Mouse (Mus musculus) intestine, embryonic 14.5 days (tissue): ENCODE results near the gene Mtap. TPM values are rescaled to one million over a fixed set of nuclear protein-coding genes. Genes with fewer than 3 reads are reported as not detected.

Source experiments
- ATAC-seq: fragments of 200-750 bp; cut with Nextera tagmentation; replicated peaks from 2 replicates; pipeline ENCODE4 v1.8.0; 2017; ENCODE audit warnings: low read depth, moderate number of reproducible peaks, moderate TSS enrichment, moderate library complexity; ENCODE audit not compliant: low FRiP score, low TSS enrichment
- DNase-seq: peaks from one replicate; pipeline ENCODE4 v3.0.0-alpha.2; 2018; ENCODE audit warnings: low spot score
- H3K27ac ChIP-seq: fragments of 300-500 bp; sonication (generic); 2 replicates; pipeline ENCODE4 v1.5.1; 2014; ENCODE audit warnings: low read depth, mild to moderate bottlenecking, control low read depth
- H3K27me3 ChIP-seq: fragments of 300-500 bp; sonication (generic); replicated peaks from 2 replicates; pipeline ENCODE4 v1.6.1; 2014; ENCODE audit warnings: low read length, control low read depth; ENCODE audit not compliant: control insufficient read depth, insufficient read depth
- H3K36me3 ChIP-seq: fragments of 300-500 bp; sonication (generic); 2 replicates; pipeline ENCODE4 v1.6.1; 2014; ENCODE audit warnings: low read length, control low read depth; ENCODE audit not compliant: control insufficient read depth, insufficient read depth
- H3K4me1 ChIP-seq: fragments of 300-500 bp; sonication (generic); replicated peaks from 2 replicates; pipeline ENCODE4 v1.6.1; 2014; ENCODE audit warnings: low read length, control low read depth, mixed read lengths; ENCODE audit not compliant: control insufficient read depth, insufficient read depth
- H3K4me2 ChIP-seq: fragments of 300-500 bp; sonication (generic); 2 replicates; pipeline ENCODE4 v1.6.1; 2014; ENCODE audit warnings: low read length
- H3K4me3 ChIP-seq: fragments of 300-500 bp; sonication (generic); 2 replicates; pipeline ENCODE4 v1.5.1; 2014; ENCODE audit warnings: low read depth, low read length, control low read depth, mixed read lengths
- H3K9ac ChIP-seq: fragments of 300-500 bp; sonication (generic); 2 replicates; pipeline ENCODE4 v1.6.1; 2014; ENCODE audit warnings: mild to moderate bottlenecking, low read length
- H3K9me3 ChIP-seq: fragments of 300-500 bp; sonication (generic); 2 replicates; pipeline ENCODE4 v1.6.1; 2016; ENCODE audit warnings: low read length, control low read depth; ENCODE audit not compliant: control insufficient read depth
- WGBS: fragments of 180-500 bp; shearing (Covaris S2); extraction: QIAGEN DNeasy Blood & Tissue Kit; methylation state at CpG from one replicate; pipeline ENCODE4 v1.1.7; 2014; 5-methylcytosine and 5-hydroxymethylcytosine counted together
- polyA plus RNA-seq: library from polyadenylated mRNA; unstranded; fragments of >200 nt; fragmentation: Nextera tagmentation; extraction: Ambion mirVana; gene quantifications from 2 replicates; pipeline ENCODE4 v1.2.1, GENCODE M21; 2014

Gene Mtap
- polyA plus RNA-seq, 1 experiment from 2014 or later: 69.7 TPM

- no peaks in the 10 kb centered on the region for H3K4me1 ChIP-seq
- no peaks in the 10 kb centered on the region for H3K36me3 ChIP-seq
- no peaks in the 10 kb centered on the region for H3K27me3 ChIP-seq
- 71% methylated on average over 2 of the region's 2 CpGs for WGBS
- H3K9ac ChIP-seq: no peak overlapping the region
- H3K9me3 ChIP-seq: no peaks in the 10 kb centered on the region
- DNase-seq: no peak
- H3K4me2 ChIP-seq: no peak overlapping the region
- ATAC-seq: no peak
- no peak overlapping the region for H3K27ac ChIP-seq
- H3K4me3 ChIP-seq: no peak overlapping the region
Measured at GRCm38 (mm10) chr4:89106505-89106904, 30.4 kb upstream of the Mtap start.

GRCm38 (mm10) chr4:89112168-89112710 is 24.7 kb upstream of the Mtap start:
- ATAC-seq: no peak
- Histone ChIP-seq H3K4me2 (no peak overlapping the region), H3K27ac (no peak overlapping the region), H3K36me3 (no peaks in the 10 kb centered on the region), H3K9me3 (no peaks in the 10 kb centered on the region), H3K27me3 (no peaks in the 10 kb centered on the region), H3K4me3 (no peak overlapping the region), H3K9ac (no peak overlapping the region), H3K4me1 (no peaks in the 10 kb centered on the region)
- WGBS: 89% methylated on average over 11 of the region's 11 CpGs
- DNase-seq: no peak

- WGBS: 54% methylated on average over 4 of the region's 4 CpGs
- Histone ChIP-seq H3K4me2 (no peak overlapping the region), H3K9ac (no peak overlapping the region), H3K27me3 (no peaks in the 10 kb centered on the region), H3K9me3 (no peaks in the 10 kb centered on the region), H3K27ac (no peak overlapping the region), H3K4me1 (no peaks in the 10 kb centered on the region), H3K4me3 (no peak overlapping the region), H3K36me3 (no peaks in the 10 kb centered on the region)
- DNase-seq: no peak
- no peak for ATAC-seq
Measured at GRCm38 (mm10) chr4:89112782-89113181, 24.1 kb upstream of the Mtap start.

GRCm38 (mm10) chr4:89116006-89116405 is 20.9 kb upstream of the Mtap start:
- H3K4me2 ChIP-seq: no peak overlapping the region
- H3K27me3 ChIP-seq: no peaks in the 10 kb centered on the region
- H3K27ac ChIP-seq: no peak overlapping the region
- H3K36me3 ChIP-seq: no peaks in the 10 kb centered on the region
- 71% methylated on average over 2 of the region's 2 CpGs for WGBS
- H3K4me3 ChIP-seq: no peak overlapping the region
- no peak overlapping the region for H3K9ac ChIP-seq
- no peak for DNase-seq
- no peaks in the 10 kb centered on the region for H3K9me3 ChIP-seq
- no peaks in the 10 kb centered on the region for H3K4me1 ChIP-seq
- no peak for ATAC-seq

- Histone ChIP-seq H3K4me3 (no peak overlapping the region), H3K27me3 (no peaks in the 10 kb centered on the region), H3K4me2 (no peak overlapping the region), H3K36me3 (no peaks in the 10 kb centered on the region), H3K27ac (no peak overlapping the region), H3K9me3 (no peaks in the 10 kb centered on the region), H3K9ac (no peak overlapping the region), H3K4me1 (no peaks in the 10 kb centered on the region)
- ATAC-seq: no peak
- DNase-seq: no peak
Measured at GRCm38 (mm10) chr4:89119900-89120299, 17.0 kb upstream of the Mtap start.

GRCm38 (mm10) chr4:89120353-89120752 is 16.6 kb upstream of the Mtap start:
- no peak overlapping the region for H3K4me2 ChIP-seq
- no peak overlapping the region for H3K27ac ChIP-seq
- H3K9me3 ChIP-seq: no peaks in the 10 kb centered on the region
- no peak overlapping the region for H3K4me3 ChIP-seq
- no peaks in the 10 kb centered on the region for H3K4me1 ChIP-seq
- DNase-seq (no peak), ATAC-seq (no peak)
- H3K36me3 ChIP-seq: no peaks in the 10 kb centered on the region
- no peak overlapping the region for H3K9ac ChIP-seq
- WGBS: 86% methylated on average over 5 of the region's 5 CpGs
- no peaks in the 10 kb centered on the region for H3K27me3 ChIP-seq

GRCm38 (mm10) chr4:89123446-89124243 is 13.3 kb upstream of the Mtap start:
- DNase-seq (no peak), ATAC-seq (no peak)
- Histone ChIP-seq H3K9ac (no peak overlapping the region), H3K27me3 (no peaks in the 10 kb centered on the region), H3K9me3 (no peaks in the 10 kb centered on the region), H3K4me3 (no peak overlapping the region), H3K36me3 (no peaks in the 10 kb centered on the region), H3K4me2 (no peak overlapping the region), H3K4me1 (no peaks in the 10 kb centered on the region), H3K27ac (no peak overlapping the region)
- 47% methylated on average over 16 of the region's 16 CpGs for WGBS

- H3K4me2 ChIP-seq: no peak overlapping the region
- DNase-seq: no peak
- WGBS: 53% methylated on average over 5 of the region's 5 CpGs
Measured at GRCm38 (mm10) chr4:89127674-89128073, 9.2 kb upstream of the Mtap start.

More at GRCm38 (mm10) chr4:89127674-89128073, 9.2 kb upstream of the Mtap start:
- no peaks in the 10 kb centered on the region; the same call in 1 of the 2 replicates for H3K4me1 ChIP-seq
- no peaks in the 10 kb centered on the region for H3K27me3 ChIP-seq
- no peaks in the 10 kb centered on the region for H3K36me3 ChIP-seq
- no peak for ATAC-seq
- no peaks in the 10 kb centered on the region for H3K9me3 ChIP-seq
- no peak overlapping the region for H3K27ac ChIP-seq
- H3K9ac ChIP-seq: no peak overlapping the region
- H3K4me3 ChIP-seq: no peak overlapping the region
